Mouse (Mus musculus) central nervous system, embryonic 11.5 days (tissue): ENCODE results near the gene Mt4. TPM values are rescaled to one million over a fixed set of nuclear protein-coding genes. Genes with fewer than 3 reads are reported as not detected.

Experiments
- polyA plus RNA-seq: library from polyadenylated mRNA; depleted of rRNA; stranded (reverse); fragments of >200 nt; gene quantifications from 2 replicates; pipeline ENCODE4 v1.2.3, GENCODE M21; 2012; rRNA removed

Mt4 gene
- polyA plus RNA-seq: not detected in 2 replicates

GRCm38 (mm10) chr8:94136933-94137332, at the start of gene Mt4:
TSS of gene Mt4 (plus strand) at chr8:94137197.

DNA sequence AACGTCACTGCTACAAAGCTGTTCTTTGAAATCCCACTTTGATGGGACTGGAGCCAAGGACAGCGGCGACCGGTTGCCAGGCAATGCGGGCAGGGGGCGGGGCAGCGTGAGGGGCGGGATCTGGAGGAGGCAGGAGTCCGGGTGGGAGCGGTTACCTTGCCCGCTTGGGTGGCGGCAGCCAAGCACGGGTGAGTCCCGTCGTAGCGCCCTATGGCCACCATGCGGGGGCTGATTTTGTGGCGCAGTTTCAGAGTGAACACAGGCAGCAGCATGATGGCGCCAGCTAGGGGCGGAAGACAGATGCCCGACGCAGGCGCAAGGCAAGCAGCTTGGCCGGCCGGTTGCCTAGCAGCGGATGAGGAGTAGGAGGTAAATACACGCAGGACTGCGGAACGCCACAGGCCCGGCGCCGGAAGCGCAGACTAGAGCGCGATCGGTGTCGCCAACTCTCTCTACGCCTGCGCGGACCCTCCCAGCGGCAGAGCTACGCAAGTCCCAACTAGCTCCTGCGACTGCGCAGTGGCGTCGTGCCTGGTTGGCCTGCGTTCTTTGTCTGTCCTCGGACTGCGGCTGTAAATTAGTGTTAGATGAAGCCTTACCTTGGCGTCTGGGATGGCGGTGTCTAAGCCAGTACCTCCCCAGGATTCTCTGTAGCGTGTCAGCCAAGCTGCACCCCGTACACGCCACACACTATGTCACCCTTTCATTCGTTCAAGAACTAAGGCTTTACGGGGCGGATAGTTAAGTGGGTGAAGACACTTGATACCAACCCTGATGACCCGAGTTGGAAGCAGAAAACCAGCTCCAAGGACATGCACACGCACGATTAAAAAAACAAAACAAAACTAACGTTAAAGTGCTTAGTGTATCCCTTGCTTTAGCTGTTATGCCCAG, 38.7 kb upstream of the Mt4 start, which contains the start of gene Bbs2:
Bbs2 (minus strand) TSS at position 848 of the 894 bp plus-strand sequence.

GRCm38 (mm10) chr8:94152513-94153300, 15.7 kb downstream of the Mt4 start, which contains the start of gene Mt3:
TSS of gene Mt3 (plus strand) at chr8:94152607.

DNA sequence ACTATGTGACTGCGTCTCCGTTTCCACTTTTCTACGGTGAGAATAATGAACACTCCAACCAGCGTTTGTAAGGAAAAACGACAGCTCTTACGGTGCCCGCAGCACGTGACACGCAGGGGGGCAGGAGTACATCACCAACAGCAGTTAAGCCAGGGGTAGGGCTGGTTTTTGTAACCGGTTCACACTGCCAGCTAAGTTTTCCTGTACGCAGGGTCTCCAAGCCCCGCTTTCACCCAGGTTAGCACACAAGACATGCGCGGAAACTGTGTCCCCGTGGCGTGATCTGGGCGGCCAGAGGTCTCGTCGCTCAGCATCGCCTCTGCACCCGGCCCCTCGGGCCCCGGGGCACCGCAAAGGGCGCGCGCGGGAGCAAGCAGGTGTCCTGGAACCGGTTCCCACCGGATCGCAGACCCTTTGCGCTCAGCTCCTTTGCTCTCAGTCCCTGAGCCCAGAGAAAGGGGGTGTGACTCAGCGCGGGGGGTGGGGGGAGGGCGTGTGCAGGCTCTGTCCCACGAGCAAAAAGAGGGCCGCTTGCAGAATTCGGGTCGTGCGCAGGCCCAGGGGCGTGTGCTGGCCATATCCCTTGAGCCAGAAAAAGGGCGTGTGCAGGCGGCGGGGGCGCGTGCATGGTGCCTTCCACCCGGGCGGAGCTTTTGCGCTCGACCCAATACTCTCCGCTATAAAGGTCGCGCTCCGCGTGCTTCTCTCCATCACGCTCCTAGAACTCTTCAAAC, 35.2 kb downstream of the Mt4 start, which contains the start of gene Mt2:
Mt2 (plus strand) TSS at position 590 of the 734 bp plus-strand sequence.

GRCm38 (mm10) chr8:94178857-94179712, 42.1 kb downstream of the Mt4 start, which contains the start of gene Mt1:
TSS of gene Mt1 (plus strand) at chr8:94179082.

Other genes starting within 250 kb of the Mt4 start
- 57.7 and 102 TPM in 2 replicates for gene Amfr, start 124.4 kb upstream of the Mt4 start, polyA plus RNA-seq
- gene Nudt21, start 100.2 kb upstream of the Mt4 start, polyA plus RNA-seq: 120 and 128 TPM in 2 replicates
- gene Ogfod1, start 100.0 kb upstream of the Mt4 start, polyA plus RNA-seq: 11.6 and 12.8 TPM in 2 replicates
- 32.4 and 40.3 TPM in 2 replicates for gene Bbs2, start 38.3 kb upstream of the Mt4 start, polyA plus RNA-seq
- 17.6 and 43.8 TPM in 2 replicates for gene Mt3, start 15.4 kb downstream of the Mt4 start, polyA plus RNA-seq
- gene Mt2, start 35.5 kb downstream of the Mt4 start, polyA plus RNA-seq: 77.3 and 176 TPM in 2 replicates
- 102 and 190 TPM in 2 replicates for gene Mt1, start 41.9 kb downstream of the Mt4 start, polyA plus RNA-seq
- gene Nup93, start 77.4 kb downstream of the Mt4 start, polyA plus RNA-seq: 71.6 and 75.1 TPM in 2 replicates
- 0.19 TPM in 2 replicates for gene Slc12a3, start 192.0 kb downstream of the Mt4 start, polyA plus RNA-seq
- 39.4 and 39.8 TPM in 2 replicates for gene Herpud1, start 249.2 kb downstream of the Mt4 start, polyA plus RNA-seq